Mouse (Mus musculus) left cerebral cortex, postnatal 4 days (tissue): ENCODE measurements around the gene Adprhl2. TPM values are rescaled to one million over a fixed set of nuclear protein-coding genes. Genes with fewer than 3 reads are reported as not detected.

Experiments used
- DNase-seq: peaks from one replicate; pipeline ENCODE4 v3.0.0-alpha.2; 2022
- intact Hi-C: fragments of 180-260 bp; cut with DNase I; formaldehyde crosslinking; loops from one replicate; pipeline ENCODE4 v1.15.1; 2025
- total RNA-seq, 2 experiments: library from RNA; stranded (reverse); gene quantifications; 2 replicates each; pipeline ENCODE4 v1.2.3; 2021

Adprhl2 gene
- total RNA-seq = 10 to 100 TPM; 37.8 to 39.5 TPM

GRCm38 (mm10) chr4:126321111-126321853 is at the start of gene Adprhl2:
Gene Adprhl2, minus strand, starts transcription at chr4:126321703.
- intact Hi-C loops = no loop called here

GRCm38 (mm10) chr4:126360069-126360468 is 38.6 kb upstream of the Adprhl2 start:
- intact Hi-C loops = no loop called here
- no peak for DNase-seq

More at GRCm38 (mm10) chr4:126321111-126321853, at the start of gene Adprhl2:
- peak; percentile 99 for DNase-seq

- DNase-seq = no peak
Observed at GRCm38 (mm10) chr4:126343451-126343850, 21.9 kb upstream of the Adprhl2 start.

GRCm38 (mm10) chr4:126339461-126339860 is 18.0 kb upstream of the Adprhl2 start:
- intact Hi-C loops = no loop called here
- no peak for DNase-seq

More at GRCm38 (mm10) chr4:126343451-126343850, 21.9 kb upstream of the Adprhl2 start:
- intact Hi-C loops = no loop called here

GRCm38 (mm10) chr4:126332358-126332757 is 10.9 kb upstream of the Adprhl2 start:
- intact Hi-C loops = no loop called here
- no peak for DNase-seq

GRCm38 (mm10) chr4:126331751-126332150 is 10.2 kb upstream of the Adprhl2 start:
- intact Hi-C loops = no loop called here
- DNase-seq = no peak

- DNase-seq = no peak
- intact Hi-C loops = no loop called here
Observed at GRCm38 (mm10) chr4:126330295-126330694, 8.8 kb upstream of the Adprhl2 start.

GRCm38 (mm10) chr4:126326036-126326435 is 4.5 kb upstream of the Adprhl2 start:
- no peak for DNase-seq
- intact Hi-C loops = no loop called here

GRCm38 (mm10) chr4:126325281-126325861 is 3.9 kb upstream of the Adprhl2 start, which contains the start of gene Tekt2:
Gene Tekt2, minus strand, starts transcription at chr4:126325688.
- intact Hi-C loops = no loop called here
- peak; percentile 37 for DNase-seq

- peak; percentile 60 for DNase-seq
- intact Hi-C loops = no loop called here
Observed at GRCm38 (mm10) chr4:126324861-126325260, 3.4 kb upstream of the Adprhl2 start.

- no peak for DNase-seq
- intact Hi-C loops = no loop called here
Observed at GRCm38 (mm10) chr4:126322646-126323045, 1.1 kb upstream of the Adprhl2 start.

GRCm38 (mm10) chr4:126321854-126322511 is 480 bp upstream of the Adprhl2 start:
- intact Hi-C loops = no loop called here
- no peak for DNase-seq

- intact Hi-C loops = no loop called here
- no peak for DNase-seq
Observed at GRCm38 (mm10) chr4:126319806-126320205, 1.7 kb downstream of the Adprhl2 start.

GRCm38 (mm10) chr4:126316443-126317040 is 5.0 kb downstream of the Adprhl2 start:
- intact Hi-C loops = no loop called here
- DNase-seq = no peak

- DNase-seq = peak; percentile 59
- intact Hi-C loops = no loop called here
Observed at GRCm38 (mm10) chr4:126315931-126316330, 5.6 kb downstream of the Adprhl2 start.

- intact Hi-C loops = no loop called here
Observed at GRCm38 (mm10) chr4:126314393-126314792, 7.1 kb downstream of the Adprhl2 start.

GRCm38 (mm10) chr4:126313202-126313601 is 8.3 kb downstream of the Adprhl2 start:
- intact Hi-C loops = no loop called here
- no peak for DNase-seq

More at GRCm38 (mm10) chr4:126314393-126314792, 7.1 kb downstream of the Adprhl2 start:
- DNase-seq = no peak

GRCm38 (mm10) chr4:126311566-126312200 is 9.8 kb downstream of the Adprhl2 start:
- intact Hi-C loops = no loop called here
- no peak for DNase-seq

GRCm38 (mm10) chr4:126310344-126310743 is 11.2 kb downstream of the Adprhl2 start:
- no peak for DNase-seq
- intact Hi-C loops = no loop called here

- peak; percentile 94 for DNase-seq
- intact Hi-C loops = no loop called here
Observed at GRCm38 (mm10) chr4:126309922-126310309, 11.6 kb downstream of the Adprhl2 start.
